ENCODE assay signal across 9 mouse cellular contexts in genomic region chr11:12032831-12033230, GRCm38 (mm10). TPM values are rescaled to one million over a fixed set of nuclear protein-coding genes. Genes with fewer than 3 reads are reported as not detected.
DNase-seq lines count a peak whose midpoint lies in the region; ATAC-seq lines count a peak whose summit lies in the region.
"Had no signal": no experiment of that assay in that cellular context is flagged by ENCODE, and none has a peak within 500 bp of the region (broad histone marks: within the 10 kb centered on the region; RNA-seq: fewer than 3 reads in every experiment).

No protein-coding gene starts in this region.

- peaks cover 13% of the 10 kb centered on the region; the same call in 1 of the 2 replicates for H3K9me3 ChIP-seq in kidney, embryonic 15.5 days (replicated peaks)
- peaks cover 25% of the 10 kb centered on the region for H3K9me3 ChIP-seq in embryonic facial prominence, embryonic 14.5 days (ENCODE audit: control insufficient read depth, low read length)

- H3K27ac ChIP-seq in kidney, embryonic 15.5 days = peak overlapping the region; percentile 28; the same call in 1 of the 2 replicates
- H3K27ac ChIP-seq in embryonic facial prominence, embryonic 14.5 days (replicated peaks; ENCODE audit: low read depth, low read length) = no peak overlapping the region; the same call in 1 of the 2 replicates

- H3K36me3 ChIP-seq in kidney, embryonic 15.5 days = peaks cover 23% of the 10 kb centered on the region
- peaks cover 38% of the 10 kb centered on the region for H3K36me3 ChIP-seq in embryonic facial prominence, embryonic 14.5 days (ENCODE audit: control insufficient read depth, insufficient read depth, low read length)

- peak overlapping the region; percentile 57 for H3K4me2 ChIP-seq in kidney, embryonic 15.5 days
- H3K4me2 ChIP-seq in embryonic facial prominence, embryonic 14.5 days (ENCODE audit: low read depth, low read length) = peak overlapping the region; percentile 67

- WGBS in kidney, embryonic 15.5 days = 24% methylated on average over 5 of the region's 5 CpGs
- WGBS in embryonic facial prominence, embryonic 14.5 days = 42% methylated on average over 5 of the region's 5 CpGs

- H3K9ac ChIP-seq in kidney, embryonic 15.5 days = 0 out of 2 replicates have a peak overlapping the region, but pooled peaks have one; percentile 4
- H3K9ac ChIP-seq in embryonic facial prominence, embryonic 14.5 days (ENCODE audit: low read depth, low read length) = peak overlapping the region; percentile 51; the same call in 1 of the 2 replicates

- H3K4me1 ChIP-seq in kidney, embryonic 15.5 days = peaks cover 16% of the 10 kb centered on the region
- no peaks in the 10 kb centered on the region for H3K4me1 ChIP-seq in embryonic facial prominence, embryonic 14.5 days (ENCODE audit: control insufficient read depth, insufficient read depth, low read length)

- H3K27me3 ChIP-seq in kidney, embryonic 15.5 days = peaks cover 95% of the 10 kb centered on the region
- H3K27me3 ChIP-seq in embryonic facial prominence, embryonic 14.5 days (replicated peaks; ENCODE audit: control insufficient read depth, insufficient read depth, low read length) = peaks cover 94% of the 10 kb centered on the region

- ATAC-seq in kidney, embryonic 15.5 days (replicated peaks; ENCODE audit: low FRiP score) = no peak
- ATAC-seq in embryonic facial prominence, embryonic 14.5 days (ENCODE audit: low read depth) = no peak

- H3K4me3 ChIP-seq in kidney, embryonic 15.5 days (replicated peaks) = peak overlapping the region; percentile 23
- H3K4me3 ChIP-seq in embryonic facial prominence, embryonic 14.5 days (ENCODE audit: low read depth, low read length) = peak overlapping the region; percentile 62
- H3K4me3 ChIP-seq: myocyte had no signal

- DNase-seq in kidney, postnatal 25 days = no peak
- DNase-seq in embryonic facial prominence, embryonic 14.5 days (ENCODE audit: low spot score) = no peak
- DNase-seq in heart, postnatal 4 days = peak; percentile 43
- DNase-seq in lung, postnatal 4 days = peak; percentile 19 to 59
- no peak for DNase-seq in cerebellum, postnatal 4 days (ENCODE audit: low spot score in 2 of 2)
- DNase-seq in yolk sac, embryonic 10.5 days (ENCODE audit: low spot score) = no peak
- DNase-seq in adipocyte (ENCODE audit: low spot score) = no peak

RNA-seq across cellular contexts. Expression of gene Grb10, which starts 5.7 kb away (rescaled TPM):
- 390 and 413 TPM in 2 replicates for polyA plus RNA-seq in kidney, embryonic 15.5 days (2015; fragmentation: Nextera tagmentation; extraction: Ambion mirVana)
- 250 and 271 TPM in 2 replicates for polyA plus RNA-seq in embryonic facial prominence, embryonic 14.5 days (2014; fragmentation: Nextera tagmentation; extraction: Ambion mirVana)
- total RNA-seq in heart, postnatal 4 days (2021) = 100 to 1,000 TPM; 356 to 401 TPM

Comparison
In these comparisons a context has a peak if more than half of its experiments do, and no peak if none do; other contexts are left out.
1. DNase-seq: peak in heart, postnatal 4 days (single experiment) and lung, postnatal 4 days (2 of 2); none in kidney, postnatal 25 days (0 of 2), embryonic facial prominence, embryonic 14.5 days (single experiment), cerebellum, postnatal 4 days (0 of 2), yolk sac, embryonic 10.5 days (single experiment) and adipocyte (single experiment).